Mouse (Mus musculus): ENCODE data around the gene Ireb2.

DNA sequence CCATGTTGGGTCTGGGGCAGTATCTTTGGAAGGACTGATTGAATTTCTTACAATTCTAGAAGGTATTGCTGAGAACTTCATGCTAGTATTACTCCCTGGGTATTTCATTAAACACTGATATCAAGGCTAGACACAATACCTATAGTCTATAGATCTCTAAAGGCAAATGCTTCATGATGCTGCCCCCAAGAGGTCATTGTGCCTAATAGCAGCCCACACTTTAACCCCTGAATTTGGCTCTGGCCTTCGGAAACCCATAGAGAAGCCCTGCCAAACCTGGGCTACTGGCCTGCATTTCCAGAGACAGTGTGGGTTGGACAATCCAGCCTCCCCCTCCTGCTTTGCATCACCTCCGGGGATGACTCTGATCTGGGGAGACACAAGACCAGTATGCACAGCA, 33.8 kb upstream of the Ireb2 start:
- TF ChIP-seq POLR2A (IDR thresholded peaks at IDR 0.05; ENCODE audit: control insufficient read depth in 1 of 2, insufficient read depth in 1 of 2, low read depth in 1 of 2, low read length in 2 of 2, poor library complexity in 1 of 2) (no peak), CTCF (IDR thresholded peaks at IDR 0.05 in 2 of 3, conservative IDR thresholded peaks at IDR 0.05 in 1 of 3; ENCODE audit: control insufficient read depth in 1 of 3, insufficient read depth in 1 of 3, low read depth in 2 of 3, low read length in 3 of 3, poor library complexity in 1 of 3, severe bottlenecking in 1 of 3) (peak; percentile 49 to 63 (median 49))

Data from MEL (cell line).